Mouse (Mus musculus): ENCODE data around the gene Agtpbp1. TPM values are rescaled to one million over a fixed set of nuclear protein-coding genes. Genes with fewer than 3 reads are reported as not detected.

Gene Agtpbp1
- polyA plus RNA-seq, 1 experiment from 2014 or later: 24.6 TPM

DNA sequence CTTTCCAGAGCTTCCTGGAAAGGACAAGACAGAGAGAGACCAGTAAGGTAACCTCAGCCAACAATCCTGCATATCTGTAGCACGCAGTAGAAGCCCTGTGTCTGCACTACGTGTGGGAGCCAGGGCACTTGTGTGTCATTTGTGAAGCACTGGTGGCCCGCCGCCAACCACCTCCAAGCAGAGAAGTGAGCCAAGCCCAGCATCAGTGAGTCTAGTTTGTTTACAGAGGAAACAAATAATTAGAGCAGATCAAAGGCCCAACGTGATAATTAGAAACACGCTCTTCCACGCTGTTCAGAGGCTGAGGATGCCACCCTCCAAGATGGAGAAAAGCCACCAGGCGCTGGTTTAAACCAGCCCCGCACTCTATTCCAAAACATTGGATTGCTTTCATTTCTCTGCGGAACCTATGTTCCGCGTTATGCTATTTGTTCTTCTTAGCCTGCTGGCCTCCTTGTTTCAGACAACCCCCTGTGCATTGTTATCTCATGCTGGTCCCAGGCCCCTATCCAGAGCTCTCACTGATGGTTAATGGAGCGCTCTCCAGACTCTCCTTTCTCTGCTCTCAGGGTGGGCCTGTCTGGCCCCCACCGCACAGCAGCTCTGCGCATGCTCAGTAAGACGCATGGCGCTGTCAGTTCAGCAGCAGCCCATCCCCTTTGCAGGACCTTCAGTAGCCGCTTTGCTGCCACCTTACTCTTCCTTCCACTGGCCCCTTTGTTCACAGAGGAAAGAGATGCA, 153.7 kb downstream of the Agtpbp1 start:
- Histone ChIP-seq H3K79me2 (ENCODE audit: inconsistent target) (no peaks in the 10 kb centered on the region), H3K36me3 (ENCODE audit: inconsistent target) (no peaks in the 10 kb centered on the region), H3K4me3 (ENCODE audit: inconsistent target) (no peak overlapping the region), H3K27ac (no peak overlapping the region)
- WGBS (ENCODE audit: missing documents): 90% methylated on average over 18 of the region's 18 CpGs

DNA sequence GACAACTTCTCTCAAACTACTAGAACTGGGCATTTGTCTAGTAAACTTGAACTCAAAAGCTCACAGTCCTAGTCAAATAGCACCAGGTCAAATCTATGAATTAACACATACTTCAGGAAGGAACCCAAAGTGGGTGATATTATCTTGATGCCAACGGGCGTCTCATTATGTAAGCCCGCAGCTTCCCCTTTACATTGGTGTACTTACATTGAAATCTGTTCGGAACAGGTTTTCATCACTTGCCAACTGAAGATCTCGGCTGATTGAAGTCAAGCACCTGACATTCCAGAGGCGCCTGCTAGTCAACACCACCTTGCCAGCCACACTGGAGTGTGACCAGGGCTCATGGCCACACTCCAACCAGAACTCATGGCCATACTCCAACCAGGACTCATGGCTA, 155.7 kb downstream of the Agtpbp1 start:
- Histone ChIP-seq H3K4me3 (ENCODE audit: inconsistent target) (no peak overlapping the region), H3K27ac (no peak overlapping the region), H3K36me3 (ENCODE audit: inconsistent target) (no peaks in the 10 kb centered on the region), H3K79me2 (ENCODE audit: inconsistent target) (no peaks in the 10 kb centered on the region)
- WGBS (ENCODE audit: missing documents): 14% methylated on average over 6 of the region's 6 CpGs

GRCm38 (mm10) chr13:59423871-59424270, 161.2 kb downstream of the Agtpbp1 start:
- Histone ChIP-seq H3K36me3 (ENCODE audit: inconsistent target) (no peaks in the 10 kb centered on the region), H3K79me2 (ENCODE audit: inconsistent target) (no peaks in the 10 kb centered on the region), H3K27ac (no peak overlapping the region), H3K4me3 (ENCODE audit: inconsistent target) (no peak overlapping the region)
- 98% methylated on average over 5 of the region's 5 CpGs for WGBS (ENCODE audit: missing documents)

- H3K36me3 ChIP-seq (ENCODE audit: inconsistent target): no peaks in the 10 kb centered on the region
- 93% methylated on average over 15 of the region's 15 CpGs for WGBS (ENCODE audit: missing documents)
- H3K27ac ChIP-seq: no peak overlapping the region
- H3K79me2 ChIP-seq (ENCODE audit: inconsistent target): no peaks in the 10 kb centered on the region
- no peak overlapping the region for H3K4me3 ChIP-seq (ENCODE audit: inconsistent target)
Observed at GRCm38 (mm10) chr13:59416530-59417230, 168.3 kb downstream of the Agtpbp1 start.

- no peak overlapping the region for H3K4me3 ChIP-seq (ENCODE audit: inconsistent target)
Observed at GRCm38 (mm10) chr13:59413885-59414284, 171.1 kb downstream of the Agtpbp1 start.

DNA sequence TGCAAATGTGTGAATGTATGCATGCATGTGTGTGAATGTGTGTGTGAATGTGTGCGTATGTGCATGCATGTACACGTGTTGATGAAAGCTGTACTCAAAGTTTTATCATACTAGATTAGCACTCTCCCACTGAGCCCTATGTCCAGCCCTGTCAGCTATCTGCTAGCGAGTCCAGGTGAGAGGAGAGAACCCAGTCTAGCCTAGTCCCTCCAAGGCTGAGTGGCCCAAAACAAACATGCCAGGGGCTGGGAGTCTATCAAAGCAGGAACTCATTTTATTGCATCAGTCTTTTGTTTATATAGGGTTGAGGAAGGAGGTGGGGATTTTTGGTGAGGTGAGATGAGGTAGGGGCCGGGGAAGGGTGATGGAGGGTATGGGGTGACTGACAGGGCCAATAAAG, 172.4 kb downstream of the Agtpbp1 start:
- H3K4me3 ChIP-seq (ENCODE audit: inconsistent target): no peak overlapping the region
- no peaks in the 10 kb centered on the region for H3K79me2 ChIP-seq (ENCODE audit: inconsistent target)
- no peak overlapping the region for H3K27ac ChIP-seq
- no peaks in the 10 kb centered on the region for H3K36me3 ChIP-seq (ENCODE audit: inconsistent target)
- 91% methylated on average over 4 of the region's 4 CpGs for WGBS (ENCODE audit: missing documents)

More at GRCm38 (mm10) chr13:59413885-59414284, 171.1 kb downstream of the Agtpbp1 start:
- 95% methylated on average over 9 of the region's 9 CpGs for WGBS (ENCODE audit: missing documents)
- Histone ChIP-seq H3K79me2 (ENCODE audit: inconsistent target) (no peaks in the 10 kb centered on the region), H3K36me3 (ENCODE audit: inconsistent target) (no peaks in the 10 kb centered on the region), H3K27ac (no peak overlapping the region)

DNA sequence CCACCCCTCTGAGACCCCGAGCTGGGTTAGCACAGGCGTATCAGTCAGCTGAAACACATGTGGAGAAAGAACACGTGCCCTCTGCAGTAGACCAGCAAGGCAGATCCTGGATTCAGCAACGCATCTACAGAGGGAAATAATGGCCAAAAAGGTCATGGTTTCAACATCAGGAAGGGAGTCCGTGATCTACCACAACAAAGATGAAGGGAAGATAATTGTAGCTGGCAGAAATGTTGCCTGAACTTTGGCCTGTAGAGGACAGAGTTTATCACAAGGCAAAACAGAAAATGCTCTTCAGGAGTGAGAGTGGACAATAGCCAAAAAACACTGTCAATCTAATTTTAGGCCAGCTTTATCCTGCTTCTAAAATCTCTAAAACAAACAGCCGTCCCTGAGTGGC, 177.8 kb downstream of the Agtpbp1 start:
- 87% methylated on average over 6 of the region's 6 CpGs for WGBS (ENCODE audit: missing documents)
- Histone ChIP-seq H3K79me2 (ENCODE audit: inconsistent target) (no peaks in the 10 kb centered on the region), H3K27ac (no peak overlapping the region), H3K36me3 (ENCODE audit: inconsistent target) (no peaks in the 10 kb centered on the region), H3K4me3 (ENCODE audit: inconsistent target) (no peak overlapping the region)

- Histone ChIP-seq H3K4me3 (ENCODE audit: inconsistent target) (no peak overlapping the region), H3K27ac (no peak overlapping the region)
- 96% methylated on average over 13 of the region's 14 CpGs for WGBS (ENCODE audit: missing documents)
Observed at GRCm38 (mm10) chr13:59402026-59402775, 182.8 kb downstream of the Agtpbp1 start.

DNA sequence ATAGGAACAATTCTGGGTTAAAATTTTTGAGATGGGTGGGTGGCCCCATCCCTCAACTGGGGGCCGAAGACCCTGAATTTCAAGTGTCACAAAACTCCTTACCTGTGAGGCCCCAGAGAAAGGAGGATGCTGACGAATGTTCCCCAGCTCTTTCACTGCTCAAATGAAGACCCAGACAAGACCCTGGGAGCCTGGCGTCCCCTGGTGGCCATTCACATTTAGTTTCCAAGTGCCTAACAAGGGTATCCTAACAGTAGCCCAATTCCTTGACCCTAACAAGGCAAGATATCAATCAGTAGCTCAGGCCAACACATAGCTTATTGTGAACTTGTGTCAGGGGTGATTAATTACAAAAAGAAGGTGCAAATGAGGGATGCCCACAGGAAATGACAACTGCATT, 187.5 kb downstream of the Agtpbp1 start:
- Histone ChIP-seq H3K4me3 (ENCODE audit: inconsistent target) (no peak overlapping the region), H3K27ac (no peak overlapping the region), H3K79me2 (ENCODE audit: inconsistent target) (no peaks in the 10 kb centered on the region), H3K36me3 (ENCODE audit: inconsistent target) (no peaks in the 10 kb centered on the region)
- WGBS (ENCODE audit: missing documents): 39% methylated on average over 3 of the region's 3 CpGs

More at GRCm38 (mm10) chr13:59402026-59402775, 182.8 kb downstream of the Agtpbp1 start:
- H3K36me3 ChIP-seq (ENCODE audit: inconsistent target): no peaks in the 10 kb centered on the region
- no peaks in the 10 kb centered on the region for H3K79me2 ChIP-seq (ENCODE audit: inconsistent target)

Other genes with a start within 250 kb of the Agtpbp1 start
- 16.4 to 23.6 TPM (median 20.1 TPM) in 3 replicates for gene Naa35, start within 50 bp of the Agtpbp1 start, polyA plus RNA-seq (2018)
- 2.6 to 4.7 TPM (median 3.3 TPM) in 3 replicates for gene Golm1, start 90.6 kb upstream of the Agtpbp1 start, polyA plus RNA-seq (2018)
- not detected in 3 replicates for gene 4921517D22Rik, start 108.9 kb upstream of the Agtpbp1 start, polyA plus RNA-seq (2018)
- gene Spata31d1a, start 125.1 kb upstream of the Agtpbp1 start, polyA plus RNA-seq (2018): not detected in 3 replicates
- gene Spata31d1b, start 127.1 kb upstream of the Agtpbp1 start, polyA plus RNA-seq (2018): not detected in 3 replicates
- gene Spata31d1d, start 146.5 kb upstream of the Agtpbp1 start, polyA plus RNA-seq (2018): not detected in 3 replicates
- not detected in 3 replicates for gene 1700014D04Rik, start 161.5 kb upstream of the Agtpbp1 start, polyA plus RNA-seq (2018)
- 41.7 to 54.6 TPM (median 44.4 TPM) in 3 replicates for gene Isca1, start 184.6 kb upstream of the Agtpbp1 start, polyA plus RNA-seq (2018)
- not detected in 3 replicates for gene Gm49354, start 197.0 kb upstream of the Agtpbp1 start, polyA plus RNA-seq (2018)
- gene Tut7, start 237.9 kb upstream of the Agtpbp1 start, polyA plus RNA-seq (2018): 81.0 to 150 TPM (median 103 TPM) in 3 replicates